Comparison of ENCODE assay signal across 24 mouse cellular contexts in genomic region chr1:164682867-164683599, GRCm38 (mm10).
DNase-seq lines count a peak whose midpoint lies in the region; ATAC-seq and TF ChIP-seq lines count a peak whose summit lies in the region.
"Had no signal": no experiment of that assay in that cellular context is flagged by ENCODE, and none has a peak within 500 bp of the region (broad histone marks: within the 10 kb centered on the region; RNA-seq: fewer than 3 reads in every experiment).

No protein-coding gene starts in this region.

- no peaks in the 10 kb centered on the region for H3K9me3 ChIP-seq in forebrain, postnatal 0 days (ENCODE audit: low read length)
- no peaks in the 10 kb centered on the region for H3K9me3 ChIP-seq in forebrain, embryonic 11.5 days (ENCODE audit: control insufficient read depth, low read length)
- no peaks in the 10 kb centered on the region for H3K9me3 ChIP-seq in hindbrain, embryonic 14.5 days (ENCODE audit: control insufficient read depth, low read length)
- H3K9me3 ChIP-seq: forebrain, embryonic 10.5 days; hindbrain, embryonic 12.5 days; neural tube, embryonic 15.5 days had no signal

- intact Hi-C loops in left cerebral cortex, adult 2 months (cut with DNase I): loop anchor here (5.0 to 10.0 kb wide), 5 partner anchors 74 to 358 kb away; no protein-coding TSS in a partner anchor

- TF ChIP-seq CTCF in forebrain, postnatal 0 days (IDR thresholded peaks at IDR 0.05; ENCODE audit: low read depth): no peak
- no peak for TF ChIP-seq CTCF in left cerebral cortex, adult 2 months (IDR thresholded peaks at IDR 0.05)
- no peak for TF ChIP-seq CTCF in cortical plate, adult 2 months (IDR thresholded peaks at IDR 0.05; ENCODE audit: extremely low read depth, insufficient read depth, low read length)

- H3K4me3 ChIP-seq in forebrain, postnatal 0 days (ENCODE audit: low read depth, low read length): no peak overlapping the region
- no peak overlapping the region for H3K4me3 ChIP-seq in forebrain, embryonic 11.5 days (ENCODE audit: low read depth, low read length)
- no peak overlapping the region for H3K4me3 ChIP-seq in left cerebral cortex, adult 2 months
- H3K4me3 ChIP-seq in cortical plate, adult 2 months (ENCODE audit: insufficient read depth, low read length): no peak overlapping the region
- no peak overlapping the region for H3K4me3 ChIP-seq in hindbrain, embryonic 14.5 days (replicated peaks; ENCODE audit: low read length)
- H3K4me3 ChIP-seq: forebrain, embryonic 10.5 days; hindbrain, embryonic 12.5 days; neural tube, embryonic 15.5 days had no signal

- TF ChIP-seq POLR2A in cortical plate, adult 2 months (IDR thresholded peaks at IDR 0.05; ENCODE audit: extremely low read depth, insufficient read depth, low read length): no peak

- ATAC-seq in forebrain, postnatal 0 days: no peak; the same call in 1 of the 2 replicates
- no peak for ATAC-seq in forebrain, embryonic 11.5 days (replicated peaks; ENCODE audit: low FRiP score)
- ATAC-seq in hindbrain, embryonic 14.5 days (ENCODE audit: low FRiP score): no peak
- ATAC-seq: Patski had no signal

- no peak overlapping the region for H3K9ac ChIP-seq in forebrain, postnatal 0 days
- H3K9ac ChIP-seq in forebrain, embryonic 11.5 days (ENCODE audit: low read length): no peak overlapping the region
- no peak overlapping the region for H3K9ac ChIP-seq in hindbrain, embryonic 14.5 days
- H3K9ac ChIP-seq: hindbrain, embryonic 12.5 days; neural tube, embryonic 15.5 days had no signal

- H3K27ac ChIP-seq in forebrain, postnatal 0 days (ENCODE audit: low read depth, low read length): peak overlapping the region; percentile 87
- H3K27ac ChIP-seq in forebrain, embryonic 11.5 days (ENCODE audit: low read depth, low read length): no peak overlapping the region
- H3K27ac ChIP-seq in left cerebral cortex, adult 2 months: peak overlapping the region; percentile 93
- peak overlapping the region; percentile 61 for H3K27ac ChIP-seq in cortical plate, adult 2 months (ENCODE audit: insufficient read depth, low read length)
- H3K27ac ChIP-seq in hindbrain, embryonic 14.5 days: no peak overlapping the region
- H3K27ac ChIP-seq: forebrain, embryonic 10.5 days; hindbrain, embryonic 12.5 days; neural tube, embryonic 15.5 days; stomach, postnatal 0 days had no signal

- H3K4me2 ChIP-seq in forebrain, postnatal 0 days (ENCODE audit: low read depth): no peak overlapping the region
- H3K4me2 ChIP-seq in forebrain, embryonic 11.5 days (ENCODE audit: low read depth, low read length, severe bottlenecking): no peak overlapping the region
- no peak overlapping the region for H3K4me2 ChIP-seq in hindbrain, embryonic 14.5 days (replicated peaks)
- H3K4me2 ChIP-seq: heart, embryonic 11.5 days; hindbrain, embryonic 12.5 days; neural tube, embryonic 15.5 days had no signal

- DNase-seq in forebrain, postnatal 0 days: no peak
- no peak for DNase-seq in forebrain, embryonic 11.5 days (ENCODE audit: low spot score)
- DNase-seq in left cerebral cortex, adult 2 months (ENCODE audit: extremely low spot score in 1 of 2, low spot score in 2 of 2): no peak
- no peak for DNase-seq in left cerebral cortex, adult 18-20 months (ENCODE audit: low spot score in 2 of 2)
- DNase-seq in lung, postnatal 10 days: peak; percentile 4
- DNase-seq in thymus, postnatal 14 days: no peak
- no peak for DNase-seq in hindbrain, embryonic 14.5 days (ENCODE audit: low spot score)
- DNase-seq: B cell, adult 2 months; cerebellum, adult 8-10 months; cerebellum, postnatal 36 days; gastrocnemius, postnatal 36 days; heart, postnatal 14 days; kidney, adult 11 months; kidney, postnatal 4 days; thymus, adult 2 months had no signal

- no peaks in the 10 kb centered on the region for H3K27me3 ChIP-seq in forebrain, postnatal 0 days (ENCODE audit: insufficient read depth, low read length)
- H3K27me3 ChIP-seq in forebrain, embryonic 11.5 days (ENCODE audit: control insufficient read depth, insufficient read depth, low read length): no peaks in the 10 kb centered on the region
- no peaks in the 10 kb centered on the region for H3K27me3 ChIP-seq in hindbrain, embryonic 14.5 days (ENCODE audit: control insufficient read depth, insufficient read depth, low read length)
- H3K27me3 ChIP-seq: CH12.LX; hindbrain, embryonic 12.5 days; neural tube, embryonic 15.5 days; Patski had no signal

- no peaks in the 10 kb centered on the region for H3K36me3 ChIP-seq in forebrain, postnatal 0 days (ENCODE audit: insufficient read depth)
- no peaks in the 10 kb centered on the region for H3K36me3 ChIP-seq in forebrain, embryonic 11.5 days (ENCODE audit: control insufficient read depth, insufficient read depth, low read length)
- no peaks in the 10 kb centered on the region for H3K36me3 ChIP-seq in hindbrain, embryonic 14.5 days (replicated peaks; ENCODE audit: control insufficient read depth, insufficient read depth)
- H3K36me3 ChIP-seq: forebrain, embryonic 10.5 days; G1E; hindbrain, embryonic 12.5 days; neural tube, embryonic 15.5 days had no signal

- no peaks in the 10 kb centered on the region for H3K4me1 ChIP-seq in forebrain, postnatal 0 days (ENCODE audit: insufficient read depth)
- H3K4me1 ChIP-seq in forebrain, embryonic 11.5 days (replicated peaks; ENCODE audit: control insufficient read depth, insufficient read depth, low read length): no peaks in the 10 kb centered on the region
- peaks cover 15% of the 10 kb centered on the region for H3K4me1 ChIP-seq in cortical plate, adult 2 months (ENCODE audit: control insufficient read depth, insufficient read depth, low read length)
- H3K4me1 ChIP-seq in hindbrain, embryonic 14.5 days (replicated peaks; ENCODE audit: control insufficient read depth, insufficient read depth, low read length): no peaks in the 10 kb centered on the region
- H3K4me1 ChIP-seq: forebrain, embryonic 10.5 days; hindbrain, embryonic 12.5 days; neural tube, embryonic 15.5 days had no signal

- WGBS in forebrain, postnatal 0 days: 83% methylated on average over 5 of the region's 5 CpGs
- WGBS in forebrain, embryonic 11.5 days: 81% methylated on average over 5 of the region's 5 CpGs
- WGBS in hindbrain, embryonic 14.5 days: 92% methylated on average over 5 of the region's 5 CpGs

Comparison
In these comparisons a context has a peak if more than half of its experiments do, and no peak if none do; other contexts are left out.
1. H3K27ac ChIP-seq: peak in forebrain, postnatal 0 days (single experiment), left cerebral cortex, adult 2 months (single experiment) and cortical plate, adult 2 months (single experiment); none in forebrain, embryonic 11.5 days (single experiment) and hindbrain, embryonic 14.5 days (single experiment).